Mouse (Mus musculus): ENCODE data around the gene Ephb2. TPM values are rescaled to one million over a fixed set of nuclear protein-coding genes. Genes with fewer than 3 reads are reported as not detected.

Gene Ephb2
- total RNA-seq, 1 experiment from 2014 or later = 17.8 TPM

DNA sequence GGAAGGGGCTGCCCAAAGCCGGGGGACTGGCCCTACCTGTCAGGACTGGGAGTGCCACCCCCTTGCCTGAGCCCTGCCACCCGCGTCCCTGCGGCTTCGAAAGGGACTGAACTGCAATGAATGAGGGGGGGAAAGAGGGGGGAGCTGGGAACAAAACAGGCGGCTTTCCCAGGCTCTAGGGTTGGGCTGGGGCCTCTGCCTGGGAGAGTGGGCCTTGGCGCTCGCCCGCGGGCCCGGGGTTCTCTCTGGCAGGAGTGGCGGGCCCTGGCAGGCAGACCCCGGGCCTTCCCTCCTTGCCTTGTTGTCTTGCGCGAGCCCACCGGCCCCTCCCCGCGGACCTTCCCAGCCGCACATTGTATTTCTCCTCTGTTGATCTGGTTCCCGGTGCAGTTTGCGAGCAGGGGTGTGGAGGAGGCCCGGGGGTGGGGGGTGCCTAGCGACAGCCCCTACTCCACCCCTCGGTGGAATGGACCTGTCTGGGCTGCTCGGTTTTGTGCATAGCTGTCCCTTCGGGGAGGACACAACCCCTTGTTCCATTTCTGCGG lies 671 bp upstream of the Ephb2 start:
- no peak for DNase-seq

DNA sequence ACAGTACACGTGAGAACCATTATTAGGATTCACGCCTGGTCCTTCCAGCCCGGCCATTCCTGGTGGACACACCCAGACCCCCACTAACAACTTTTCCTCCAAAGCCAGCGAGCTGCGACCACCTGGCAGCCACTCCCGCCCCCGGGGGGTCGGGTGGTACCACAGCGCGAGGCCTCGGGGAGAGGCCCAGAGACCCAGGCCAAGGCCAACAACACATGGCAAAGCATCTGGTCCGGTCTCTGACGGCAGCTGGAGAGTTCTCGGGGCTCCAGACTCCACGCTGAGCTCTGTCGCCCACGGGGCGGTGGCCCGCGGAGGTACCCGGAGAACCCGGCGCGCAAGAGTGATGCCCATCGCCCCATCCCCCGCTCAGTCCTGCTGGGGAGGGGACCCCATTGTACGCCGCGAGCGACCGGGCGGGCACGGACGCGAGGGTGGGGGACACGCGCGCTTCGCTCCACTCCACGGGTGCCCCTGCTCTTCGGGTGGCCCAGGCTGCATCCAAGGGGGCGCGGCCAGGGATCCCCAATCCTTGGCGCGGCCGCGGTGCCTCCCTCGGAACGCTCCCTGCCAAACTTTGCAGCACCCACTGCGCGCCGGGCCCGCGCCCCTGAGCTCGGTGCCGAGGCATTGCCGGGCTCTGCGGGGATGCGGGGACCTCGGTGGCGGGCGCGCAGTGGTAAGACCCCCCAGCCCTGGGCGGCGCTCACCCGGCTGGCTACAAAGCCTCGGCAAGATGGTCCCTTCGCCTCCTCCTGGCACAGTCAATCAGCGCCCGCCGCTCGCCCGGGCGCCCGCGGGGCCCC lies 770 bp downstream of the Ephb2 start:
- DNase-seq = peak; percentile 49

DNA sequence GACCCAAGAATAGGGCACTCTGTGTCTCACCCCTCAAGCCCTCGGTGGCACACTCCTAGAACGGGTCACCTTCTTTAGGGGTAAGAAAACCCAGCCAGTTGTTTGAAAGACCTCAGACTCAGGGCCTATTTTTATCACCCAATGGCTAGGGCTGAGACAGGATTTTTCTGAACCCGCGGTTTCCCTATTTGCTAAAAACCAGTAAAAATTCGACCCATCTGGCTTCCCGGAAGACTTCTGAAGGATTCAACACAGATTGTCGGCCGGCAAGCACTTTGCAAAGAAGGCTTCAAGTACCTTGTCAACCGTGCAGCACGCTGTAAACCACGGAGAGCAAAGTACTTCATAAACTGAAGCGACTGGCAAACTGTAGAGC lies 1.4 kb downstream of the Ephb2 start:
- no peak for DNase-seq

DNA sequence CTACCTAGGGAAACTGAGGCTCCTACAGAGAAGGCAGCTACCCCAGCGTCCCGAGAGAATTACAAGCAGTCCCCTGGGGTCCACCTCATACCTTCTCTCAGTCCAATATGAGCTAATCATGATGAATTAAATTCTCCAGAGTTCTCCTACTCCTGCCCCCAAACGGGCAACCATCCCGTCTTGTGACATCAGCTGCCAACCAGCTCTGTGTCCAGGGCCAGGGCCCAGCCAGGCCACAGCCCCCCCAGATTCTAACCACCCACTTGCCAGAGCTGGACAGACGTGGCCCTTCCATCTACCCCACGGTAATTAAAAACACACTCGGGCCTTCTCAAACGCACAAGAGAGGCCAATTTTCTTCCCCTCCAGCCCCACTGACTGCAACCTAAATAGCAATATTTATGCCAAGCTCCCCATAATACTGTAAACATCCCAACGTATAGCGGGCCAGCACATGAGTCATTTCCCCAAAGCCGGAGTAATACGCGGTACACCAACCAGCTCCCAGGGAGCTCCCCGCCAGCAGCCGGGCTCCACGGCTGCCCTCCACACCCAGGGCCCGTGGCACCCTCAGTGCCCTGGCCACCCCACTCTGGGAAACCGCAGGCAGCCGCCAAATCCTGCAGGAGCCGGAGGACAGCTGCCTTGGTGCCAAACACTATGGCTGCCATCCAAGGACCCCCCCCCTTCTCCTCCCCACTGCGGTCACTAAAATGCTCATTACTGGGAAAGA lies 2.0 kb downstream of the Ephb2 start:
- DNase-seq = no peak

DNA sequence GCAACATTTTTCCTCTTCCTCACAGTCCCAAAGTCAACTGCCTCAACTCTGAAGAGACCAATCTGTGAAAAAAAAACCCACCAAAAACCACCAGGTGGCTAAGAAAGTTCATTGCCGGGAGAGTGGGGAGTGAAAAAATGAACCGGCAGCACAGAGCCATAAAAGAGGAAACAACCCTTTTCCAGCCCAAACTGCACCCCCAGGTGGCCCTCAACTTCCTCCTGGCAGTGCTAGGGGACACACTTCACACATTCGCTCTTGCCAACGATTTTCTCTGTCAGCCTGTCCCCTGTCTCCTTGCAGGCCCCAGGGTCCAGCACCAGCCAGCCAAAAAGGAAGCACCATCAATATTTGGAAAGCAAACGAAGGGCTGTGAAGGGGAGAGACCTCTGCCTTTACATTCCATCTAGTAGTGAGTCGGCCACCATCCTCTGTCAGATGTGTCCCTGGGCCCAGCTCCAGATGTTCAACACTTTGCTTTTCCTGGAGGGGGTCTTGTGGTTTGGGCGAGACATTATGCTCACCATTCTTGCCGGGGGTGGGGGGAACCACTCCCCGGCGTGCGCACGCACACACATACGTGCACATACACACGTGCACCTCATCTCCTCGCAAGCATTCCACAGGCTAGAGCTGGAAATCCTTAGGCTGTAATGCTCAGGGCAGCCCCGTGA lies 3.1 kb downstream of the Ephb2 start:
- DNase-seq = no peak

DNA sequence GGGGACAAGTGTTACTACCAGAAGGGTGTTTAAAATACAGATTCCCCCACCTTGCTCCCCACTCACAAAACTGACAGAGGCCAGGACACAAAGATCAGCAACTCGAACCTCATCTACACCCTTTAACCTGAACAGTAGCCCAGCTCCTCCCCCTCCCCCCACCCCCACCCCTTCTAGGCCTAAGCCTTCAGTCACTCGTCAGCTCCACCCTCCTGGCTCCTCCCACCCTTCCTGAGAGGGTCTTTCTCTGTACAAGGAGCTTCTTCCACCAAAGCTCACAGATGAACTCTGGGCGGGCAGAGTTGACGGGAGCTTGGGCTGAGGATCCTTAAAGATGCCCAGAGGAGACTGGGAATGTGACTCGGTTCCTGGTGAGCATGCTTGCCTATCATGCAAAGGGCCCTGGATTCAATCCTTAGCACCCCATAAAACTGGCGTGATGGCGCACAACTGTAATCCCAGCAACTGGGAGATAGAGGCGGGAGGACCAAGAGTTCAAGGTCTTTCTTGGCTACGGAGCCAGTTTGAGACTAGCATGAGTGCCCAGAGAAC lies 5.4 kb downstream of the Ephb2 start:
- no peak for DNase-seq

DNA sequence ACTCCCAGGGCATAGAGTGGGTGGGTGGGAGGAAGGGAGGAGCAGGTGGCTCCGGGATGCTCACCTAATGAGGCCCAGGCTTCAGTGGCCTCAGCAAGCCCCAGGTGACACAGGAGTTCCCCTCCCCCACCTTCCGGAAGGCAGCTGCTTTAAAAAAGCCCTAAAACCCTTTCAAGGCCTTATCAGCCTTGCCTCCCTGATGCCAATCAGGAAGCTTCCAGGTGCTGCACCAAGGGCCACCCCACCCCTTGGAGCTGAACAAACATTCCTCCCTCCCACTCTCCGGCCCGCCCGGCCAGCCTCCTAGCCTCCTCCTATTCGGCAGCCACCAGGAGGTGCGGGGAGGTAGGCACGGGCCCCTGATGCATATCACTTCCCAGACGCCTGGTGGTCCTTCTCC lies 6.0 kb downstream of the Ephb2 start:
- DNase-seq = no peak

DNA sequence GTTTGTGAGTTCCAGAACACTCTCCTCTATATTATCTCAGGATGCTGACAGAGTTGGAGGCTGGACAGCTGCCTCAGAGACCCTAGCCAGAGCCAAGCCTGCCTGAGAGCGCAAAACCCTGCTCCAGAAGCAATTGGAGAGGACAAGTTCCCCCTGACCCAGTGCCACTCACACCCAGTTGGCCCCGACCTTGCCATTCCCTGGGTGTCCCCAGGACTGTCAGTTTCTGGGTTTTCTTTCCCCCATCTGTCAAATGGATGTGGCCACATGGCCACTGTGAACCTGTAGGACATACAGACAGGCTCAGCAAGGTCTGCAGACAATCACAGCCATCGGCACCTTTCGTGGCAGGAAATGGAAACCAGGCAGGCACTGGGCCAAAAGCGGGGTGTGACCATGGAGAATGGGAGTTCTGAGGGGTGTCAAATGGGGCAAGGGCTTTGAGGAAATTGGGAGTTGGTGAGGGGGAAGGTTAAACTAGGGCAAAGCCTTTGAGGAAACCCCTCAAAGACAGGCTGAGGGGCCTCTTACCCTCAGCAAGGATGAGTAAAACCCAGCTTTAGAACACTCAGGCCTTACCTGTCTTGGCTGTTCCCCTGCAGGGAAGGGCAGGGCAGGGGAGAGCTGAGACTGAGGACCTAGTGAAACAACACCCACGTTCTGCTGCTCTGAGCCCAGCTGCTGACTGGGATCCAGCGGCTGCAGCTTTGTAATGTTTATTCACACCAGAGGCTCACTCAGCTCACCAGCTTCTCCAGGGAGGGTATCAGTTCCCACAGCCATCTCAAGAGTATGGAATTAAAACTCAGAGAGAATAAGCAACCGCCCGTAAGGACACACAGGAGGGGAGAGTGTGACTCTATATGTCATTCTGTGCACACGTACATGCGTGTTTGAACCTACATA lies 6.9 kb downstream of the Ephb2 start:
- DNase-seq = no peak

DNA sequence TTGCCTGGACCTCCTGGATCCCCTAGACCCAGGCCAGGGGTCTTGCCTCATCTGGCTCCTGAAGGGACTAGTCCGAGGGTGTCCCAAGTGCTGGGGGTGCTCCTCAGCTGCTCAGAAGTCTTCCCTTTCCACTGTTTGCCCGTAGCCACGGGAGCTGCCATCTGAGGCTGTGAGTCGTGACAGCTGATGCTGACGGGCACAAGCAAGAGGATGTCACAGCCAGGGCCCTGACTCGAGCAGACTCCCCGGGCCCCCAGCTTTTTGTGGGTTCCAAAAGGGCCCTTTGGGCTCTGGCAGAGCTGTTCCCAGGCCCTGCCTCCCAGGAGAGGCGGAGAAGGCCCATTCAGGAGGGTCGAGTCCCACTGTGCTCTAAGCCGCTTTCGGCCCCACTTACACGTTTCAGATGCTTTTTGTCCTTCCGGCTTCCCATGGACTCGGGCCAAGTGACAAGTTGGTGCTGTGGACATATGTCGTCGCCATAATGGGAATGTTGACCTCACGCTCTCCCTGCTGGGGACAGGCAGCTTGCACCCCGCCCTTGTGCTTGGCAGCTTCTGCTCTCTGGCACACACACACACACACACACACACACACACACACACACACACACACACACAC lies 10.7 kb downstream of the Ephb2 start:
- DNase-seq = no peak

DNA sequence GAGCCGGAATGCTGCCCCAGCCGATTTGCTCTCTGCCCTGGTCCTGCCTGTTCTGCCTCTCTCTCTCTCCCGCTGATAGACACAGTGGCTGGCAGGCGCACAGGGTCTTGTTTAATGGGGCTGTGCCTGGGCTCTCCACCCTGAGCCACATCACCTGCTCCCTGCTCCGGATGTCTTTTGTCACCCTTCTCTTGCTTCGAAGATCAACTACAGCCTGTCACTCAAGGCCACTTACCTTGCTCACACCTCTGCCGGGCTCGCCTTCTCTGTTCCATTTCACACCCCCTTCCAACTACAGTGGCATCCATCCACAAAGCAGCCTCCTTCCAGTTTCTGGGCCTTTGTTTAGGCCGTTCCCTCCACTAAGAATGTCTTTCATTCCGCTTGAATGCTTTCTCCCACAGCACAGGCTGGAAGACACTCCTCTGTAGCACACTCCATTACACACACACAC lies 15.7 kb downstream of the Ephb2 start:
- DNase-seq = no peak

DNA sequence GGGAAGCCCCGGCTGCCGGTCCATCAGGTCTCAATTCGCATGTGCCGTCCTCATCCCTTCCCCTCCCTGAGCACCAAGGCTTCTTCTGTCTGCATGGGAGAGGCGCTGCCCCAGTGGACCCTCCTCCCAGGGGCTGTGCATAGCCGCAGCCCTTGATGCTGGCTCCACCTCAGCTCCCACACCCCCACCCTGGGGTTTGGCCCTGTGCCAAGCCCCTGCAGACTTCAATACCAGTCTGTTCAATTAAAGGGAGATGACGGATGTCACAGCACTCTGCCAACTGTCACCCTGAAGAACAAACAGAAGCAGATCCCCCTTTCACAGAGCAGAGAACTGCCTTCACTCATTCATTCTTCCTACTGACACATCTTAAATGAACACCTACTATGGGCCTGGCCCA lies 19.1 kb downstream of the Ephb2 start:
- peak; percentile 17 for DNase-seq

DNA sequence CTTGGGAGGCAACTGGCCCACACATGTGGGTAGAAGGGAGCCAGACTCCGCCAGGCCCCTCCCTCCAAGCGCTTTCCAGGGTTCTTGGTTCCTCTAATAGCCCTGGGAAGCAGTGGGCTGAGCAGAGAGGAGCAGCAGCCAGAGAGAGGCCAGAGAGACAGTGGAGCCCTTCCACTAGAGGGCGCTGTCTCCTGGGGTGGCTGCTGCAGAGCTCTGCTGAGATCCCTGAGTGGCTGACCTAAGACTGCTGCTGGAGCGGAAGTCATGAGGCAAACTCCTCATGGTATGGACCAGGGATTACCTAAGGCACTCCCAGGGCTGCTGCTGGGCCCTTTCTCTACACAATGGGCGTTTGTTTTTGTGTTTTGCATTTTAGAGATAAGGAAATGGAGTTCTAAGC lies 20.4 kb downstream of the Ephb2 start:
- DNase-seq = peak; percentile 39

DNA sequence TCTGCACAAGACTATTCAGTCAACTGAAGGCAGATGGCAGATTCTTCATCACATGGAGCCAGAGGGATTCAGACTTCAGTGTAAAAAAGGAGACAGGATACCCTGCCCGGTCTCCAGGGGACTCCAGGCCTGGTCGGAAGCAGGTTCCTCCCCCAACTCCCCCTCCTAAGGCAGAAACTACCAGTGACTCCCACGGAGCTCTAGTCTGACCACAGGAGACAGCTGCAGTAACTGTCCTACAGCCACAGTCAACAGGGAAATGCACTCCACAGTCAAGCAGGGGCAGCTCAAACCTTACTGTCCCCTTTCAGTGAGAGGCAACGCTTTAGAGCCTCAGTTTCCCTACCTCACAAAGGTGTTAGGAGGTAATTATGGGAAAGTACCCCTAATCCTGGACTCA lies 23.2 kb downstream of the Ephb2 start:
- no peak for DNase-seq

DNA sequence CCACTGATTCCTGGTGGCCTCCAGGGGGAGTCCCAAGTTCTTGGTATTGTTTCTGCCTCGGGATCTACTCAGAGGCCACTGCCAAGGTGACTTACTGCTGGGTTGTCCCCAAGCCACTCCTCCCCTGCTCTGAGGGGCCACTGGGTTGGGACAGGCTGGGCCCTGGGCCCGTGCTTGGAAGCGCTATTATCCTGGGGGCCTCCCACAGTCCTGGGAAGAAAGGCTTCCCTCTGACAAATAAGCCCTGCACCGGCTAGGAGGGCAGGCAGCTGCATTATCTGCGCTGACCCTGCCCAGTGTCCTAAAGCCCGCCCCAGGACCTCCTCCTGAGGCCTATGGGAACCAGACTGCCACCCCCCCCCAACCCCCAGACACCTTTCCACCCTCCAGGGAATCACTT lies 24.2 kb downstream of the Ephb2 start:
- no peak for DNase-seq

DNA sequence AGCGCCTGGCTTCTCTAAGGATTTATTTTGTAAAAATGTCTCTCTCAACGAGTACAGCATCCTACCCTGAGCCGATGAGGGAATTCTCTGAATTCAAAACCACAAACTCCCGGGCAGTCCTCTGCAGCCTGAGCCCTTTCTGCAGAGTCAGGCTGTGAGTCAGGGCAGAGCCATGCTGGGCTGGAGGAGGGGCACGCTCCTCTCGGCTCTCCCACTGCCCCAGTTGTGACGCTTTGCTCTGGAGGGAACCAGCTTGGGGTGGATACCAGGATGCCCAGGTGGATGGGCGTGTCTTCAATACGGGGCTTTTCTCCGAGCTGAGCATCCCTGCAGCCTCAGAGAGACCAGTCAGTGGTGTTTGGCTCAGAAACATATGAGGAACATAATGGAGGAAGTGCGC lies 27.3 kb downstream of the Ephb2 start:
- DNase-seq = no peak

DNA sequence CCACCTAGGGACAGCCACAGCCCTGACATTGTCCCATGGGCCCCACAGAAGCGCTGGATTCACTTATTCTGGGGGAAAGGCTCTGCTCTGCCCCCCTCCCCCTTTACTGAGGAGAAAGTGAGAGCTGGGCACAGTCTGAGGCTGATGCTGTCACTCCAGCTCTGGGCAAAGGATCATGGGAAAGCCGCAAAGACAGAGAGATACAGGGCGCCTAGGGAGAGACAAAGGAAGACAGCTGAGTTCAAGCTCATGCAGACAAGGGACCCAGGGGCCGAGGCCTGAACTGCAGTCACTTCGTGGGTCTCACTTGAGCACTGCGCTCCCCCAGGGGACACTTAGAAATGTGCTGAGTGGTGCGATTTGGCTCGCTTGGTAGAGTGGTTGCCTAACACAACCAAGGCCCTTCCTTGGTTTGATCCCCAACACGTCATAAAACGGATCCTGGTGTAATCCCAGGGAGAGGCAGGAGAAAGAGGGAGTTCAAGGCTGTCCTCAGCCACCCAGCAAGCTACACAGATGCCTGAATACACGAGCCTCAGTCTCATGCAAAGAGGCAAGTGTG lies 28.3 kb downstream of the Ephb2 start:
- no peak for DNase-seq

DNA sequence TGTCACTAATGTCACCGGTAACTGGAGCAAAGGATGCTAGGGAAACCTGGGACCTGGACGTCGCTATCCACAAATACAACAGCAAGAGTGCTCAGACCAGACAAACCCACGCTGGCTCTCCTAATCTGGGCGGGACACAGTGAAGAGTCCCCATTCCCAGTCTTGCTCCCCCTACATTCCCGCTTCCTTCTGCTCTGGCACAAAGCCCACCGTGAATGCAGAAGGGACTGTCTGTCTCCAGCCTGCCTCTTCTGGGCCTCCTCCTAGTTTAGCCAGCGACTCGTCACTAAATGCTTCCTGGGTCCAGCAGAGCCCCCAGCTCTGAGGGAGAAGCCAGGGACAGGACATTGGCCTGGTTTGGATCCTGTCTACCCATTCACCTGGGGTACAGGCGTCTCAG lies 29.5 kb downstream of the Ephb2 start:
- DNase-seq = no peak

DNA sequence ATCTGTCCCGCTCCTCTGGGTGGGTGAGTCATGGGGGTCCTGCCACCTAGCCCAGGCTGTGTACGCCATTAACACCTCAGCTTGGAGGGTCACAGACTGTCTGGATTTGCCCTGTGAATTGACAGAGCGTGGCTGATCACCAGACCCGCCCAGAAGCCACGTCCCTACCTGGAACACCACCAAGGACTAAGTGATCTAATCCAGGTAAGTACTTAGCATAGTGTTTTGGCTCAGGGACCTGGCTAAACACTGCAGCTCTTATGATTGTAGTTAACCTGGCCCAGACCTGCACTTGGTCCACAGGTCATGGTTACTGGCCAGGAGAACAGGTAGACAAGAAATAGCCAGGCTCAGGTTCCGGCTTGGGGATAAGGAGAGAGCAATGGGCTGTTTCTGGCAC lies 31.4 kb downstream of the Ephb2 start:
- no peak for DNase-seq

DNA sequence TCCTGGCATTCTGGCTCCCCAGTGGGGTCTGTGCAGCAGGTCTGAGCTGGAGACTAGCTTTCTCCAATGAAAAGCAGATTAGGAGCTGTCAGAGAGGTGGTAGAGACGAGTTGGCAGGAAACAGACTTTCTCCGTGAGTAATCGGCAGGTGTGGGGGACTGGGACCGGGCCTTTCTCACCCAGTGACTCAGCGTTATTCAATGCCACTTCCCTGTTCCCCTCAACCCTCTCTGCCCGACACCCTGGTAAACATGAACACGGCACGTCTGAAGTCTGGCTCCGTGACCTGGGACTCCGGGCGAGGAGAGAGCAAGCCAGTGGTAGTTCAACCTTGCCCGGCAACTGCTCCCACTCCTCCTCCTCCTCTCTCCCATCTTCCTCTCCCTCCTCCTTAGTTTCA lies 33.3 kb downstream of the Ephb2 start:
- DNase-seq = no peak

DNA sequence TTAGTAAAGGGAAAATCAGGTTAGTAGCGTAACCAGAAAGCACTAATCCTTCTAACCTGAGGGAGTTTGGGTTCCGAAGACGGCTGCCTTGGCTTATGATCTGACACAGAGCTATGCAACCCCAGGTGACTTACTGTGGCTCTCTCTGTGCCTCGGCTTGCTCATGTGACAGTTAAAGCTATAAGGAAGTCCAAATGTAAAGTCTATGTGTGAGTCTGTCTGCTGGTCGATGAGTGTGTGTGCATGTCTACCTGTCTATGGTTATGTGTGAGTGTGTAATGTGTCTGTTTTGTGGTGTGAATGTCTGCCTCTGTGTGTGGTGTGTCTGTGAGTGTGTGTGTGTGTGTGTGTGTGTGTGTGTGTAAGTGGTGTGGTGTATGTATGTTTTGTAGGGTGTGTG lies 33.8 kb downstream of the Ephb2 start:
- no peak for DNase-seq

DNA sequence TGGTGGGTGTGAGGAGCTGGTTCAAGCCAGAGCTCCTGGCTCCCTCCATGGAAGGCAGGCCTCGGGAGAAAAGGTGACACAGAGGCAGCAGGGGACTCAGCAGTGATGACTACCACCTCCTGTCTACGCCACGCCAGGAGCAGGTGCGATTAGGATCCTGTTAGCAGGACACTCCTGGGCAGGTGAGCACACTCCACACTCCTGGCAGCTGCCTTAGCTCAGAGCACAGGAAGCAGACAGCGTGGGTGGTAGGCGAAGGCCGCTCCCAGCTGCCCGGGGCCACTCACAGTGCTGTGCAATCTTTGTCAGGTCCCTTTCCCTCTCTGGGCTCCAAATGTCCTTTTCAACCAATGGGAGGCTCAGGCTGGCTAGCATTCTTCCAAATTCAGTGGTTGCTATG lies 34.3 kb downstream of the Ephb2 start:
- no peak for DNase-seq

All from adrenal gland, postnatal 25 days (tissue).